Comparison of ENCODE assay signal across 8 mouse cellular contexts in the genomic region with DNA sequence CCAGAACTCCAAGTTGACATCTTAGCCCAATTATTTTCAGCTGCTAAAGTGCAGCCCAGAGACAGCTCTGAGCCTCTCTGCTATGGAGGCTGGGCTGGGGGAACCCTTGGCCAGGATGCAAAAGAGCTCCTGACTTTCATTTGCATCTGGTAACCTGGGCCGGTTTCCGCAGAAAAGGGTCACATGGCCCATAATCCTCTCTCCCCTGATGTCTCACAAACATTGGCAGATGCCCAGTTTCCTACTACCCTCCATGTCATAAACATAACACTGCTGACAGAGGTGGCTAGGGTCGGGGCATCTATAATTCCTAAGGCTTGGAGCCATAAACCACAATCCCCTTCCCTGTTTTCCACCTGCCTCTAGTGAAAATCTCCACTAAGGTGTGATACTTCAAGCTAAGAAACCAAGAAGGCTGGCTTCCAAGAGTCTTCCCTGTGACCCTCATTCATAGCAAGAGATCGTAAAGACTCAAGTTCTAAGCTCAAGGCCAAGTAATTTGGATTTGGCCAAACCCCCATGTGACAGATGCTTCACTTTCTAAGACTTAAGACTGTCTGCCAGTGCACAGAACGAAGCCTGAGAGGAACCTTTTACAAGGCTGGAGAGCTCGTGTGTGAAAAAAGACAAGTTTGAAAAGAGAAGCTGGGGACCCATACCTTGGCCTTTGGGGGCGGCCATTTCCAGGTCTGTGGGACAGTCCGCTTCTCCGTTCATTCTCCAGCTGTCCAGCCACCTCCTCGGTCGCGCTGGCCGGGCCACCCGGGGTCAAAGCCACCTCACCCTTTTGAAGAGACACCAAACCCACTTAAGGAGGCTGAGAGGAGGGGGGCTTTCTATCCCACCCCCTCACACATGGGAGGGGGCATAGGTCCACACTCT. TPM values are rescaled to one million over a fixed set of nuclear protein-coding genes. Genes with fewer than 3 reads are reported as not detected.
DNase-seq lines count a peak whose midpoint lies in the region; ATAC-seq and TF ChIP-seq lines count a peak whose summit lies in the region.

No protein-coding gene starts in this region.

- no peaks in the 10 kb centered on the region for H3K9me3 ChIP-seq in hindbrain, embryonic 16.5 days (ENCODE audit: control insufficient read depth, low read length)
- H3K9me3 ChIP-seq in midbrain, embryonic 16.5 days (replicated peaks; ENCODE audit: control insufficient read depth, low read length, poor library complexity, severe bottlenecking): no peaks in the 10 kb centered on the region

- peak overlapping the region; percentile 78 for H3K4me3 ChIP-seq in C2C12 (ENCODE audit: insufficient read depth, poor library complexity, severe bottlenecking)
- H3K4me3 ChIP-seq in hindbrain, embryonic 16.5 days (ENCODE audit: low read length): peak overlapping the region; percentile 79
- H3K4me3 ChIP-seq in midbrain, embryonic 16.5 days (ENCODE audit: low read depth, low read length): peak overlapping the region; percentile 92

- DNase-seq in kidney, adult 11 months: peak; percentile 40
- DNase-seq in kidney, postnatal 14 days: no peak
- DNase-seq in brain, embryonic 14.5 days (ENCODE audit: low read depth): peak; percentile 54
- DNase-seq in urinary bladder, postnatal 36 days (ENCODE audit: low spot score in 2 of 2): no peak
- DNase-seq in right cerebral cortex, adult 2 months (ENCODE audit: low spot score in 2 of 2): no peak

- TF ChIP-seq CTCF in C2C12 (IDR thresholded peaks at IDR 0.05; ENCODE audit: control insufficient read depth, insufficient read depth, insufficient read length): no peak
- TF ChIP-seq CTCF in brain, embryonic 14.5 days (IDR thresholded peaks at IDR 0.05; ENCODE audit: borderline replicate concordance, extremely low read depth, insufficient read depth, insufficient read length): no peak

- peak overlapping the region; percentile 91 for H3K4me2 ChIP-seq in hindbrain, embryonic 16.5 days (ENCODE audit: low read length)
- H3K4me2 ChIP-seq in midbrain, embryonic 16.5 days (ENCODE audit: low read length): peak overlapping the region; percentile 71

- H3K79me2 ChIP-seq in C2C12 (ENCODE audit: control insufficient read depth, insufficient read depth): peaks cover 52% of the 10 kb centered on the region

- H3K36me3 ChIP-seq in C2C12 (ENCODE audit: control insufficient read depth, insufficient read depth): peaks cover 48% of the 10 kb centered on the region
- H3K36me3 ChIP-seq in hindbrain, embryonic 16.5 days (ENCODE audit: control insufficient read depth, insufficient read depth, low read length): peaks cover 24% of the 10 kb centered on the region
- peaks cover 21% of the 10 kb centered on the region for H3K36me3 ChIP-seq in midbrain, embryonic 16.5 days (ENCODE audit: control insufficient read depth, insufficient read depth, low read length)

- no peaks in the 10 kb centered on the region for H3K27me3 ChIP-seq in C2C12 (ENCODE audit: control insufficient read depth, insufficient read depth, insufficient read length)
- H3K27me3 ChIP-seq in hindbrain, embryonic 16.5 days (replicated peaks; ENCODE audit: control insufficient read depth, insufficient read depth, low read length): no peaks in the 10 kb centered on the region
- H3K27me3 ChIP-seq in midbrain, embryonic 16.5 days (ENCODE audit: control insufficient read depth, insufficient read depth, low read depth, low read length): no peaks in the 10 kb centered on the region

- peak overlapping the region; percentile 98 for H3K27ac ChIP-seq in hindbrain, embryonic 16.5 days (ENCODE audit: low read depth, low read length)
- H3K27ac ChIP-seq in midbrain, embryonic 16.5 days (ENCODE audit: low read length): peak overlapping the region; percentile 98

- peak overlapping the region; percentile 99 for H3K9ac ChIP-seq in hindbrain, embryonic 16.5 days (ENCODE audit: low read depth, low read length)
- peak overlapping the region; percentile 99 for H3K9ac ChIP-seq in midbrain, embryonic 16.5 days (ENCODE audit: low read depth, low read length)

- peak overlapping the region; percentile 58 for H3ac ChIP-seq in C2C12 (ENCODE audit: control insufficient read depth, insufficient read length, low read depth)

- 14% methylated on average over 14 of the region's 14 CpGs for WGBS in hindbrain, embryonic 16.5 days
- WGBS in midbrain, embryonic 16.5 days: 8% methylated on average over 14 of the region's 14 CpGs

- no peak for ATAC-seq in hindbrain, embryonic 16.5 days
- ATAC-seq in midbrain, embryonic 16.5 days: no peak

- peaks cover 24% of the 10 kb centered on the region for H3K79me3 ChIP-seq in C2C12 (ENCODE audit: low read depth)

- H3K4me1 ChIP-seq in hindbrain, embryonic 16.5 days (ENCODE audit: control insufficient read depth, insufficient read depth, low read depth, low read length): peaks cover 20% of the 10 kb centered on the region
- H3K4me1 ChIP-seq in midbrain, embryonic 16.5 days (ENCODE audit: control insufficient read depth, insufficient read depth, low read length): peaks cover 14% of the 10 kb centered on the region

- TF ChIP-seq POLR2A in brain, embryonic 14.5 days (IDR thresholded peaks at IDR 0.05; ENCODE audit: borderline replicate concordance, extremely low read depth, insufficient read depth, insufficient read length, poor library complexity, severe bottlenecking): no peak

TF ChIP-seq in C2C12, 6 proteins besides CTCF, POLR2A, EP300 and RAD21:
- peak; percentile 64 for TF ChIP-seq USF1 (IDR thresholded peaks at IDR 0.05; ENCODE audit: low read depth)
- TF ChIP-seq MYOG (IDR thresholded peaks at IDR 0.05; ENCODE audit: control insufficient read depth, extremely low read depth, insufficient read length): no peak

RNA-seq across cellular contexts. Expression of a gene that starts 3.6 kb away (rescaled TPM):
- polyA plus RNA-seq in C2C12 (2012; fragmentation: generic; extraction: Trizol): 70.2 TPM
- polyA plus RNA-seq in brain, embryonic 14.5 days (2012; rRNA removed): 57.7 and 80.5 TPM in 2 replicates
- 70.4 and 76.8 TPM in 2 replicates for polyA plus RNA-seq in hindbrain, embryonic 16.5 days (2015; fragmentation: Nextera tagmentation; extraction: Ambion mirVana)
- polyA plus RNA-seq in midbrain, embryonic 16.5 days (2015; fragmentation: Nextera tagmentation; extraction: Ambion mirVana): 70.1 and 85.2 TPM in 2 replicates

RNA-seq across cellular contexts. Expression of a gene that starts 19.5 kb away (rescaled TPM):
- 33.9 TPM for polyA plus RNA-seq in C2C12 (2012; fragmentation: generic; extraction: Trizol)
- polyA plus RNA-seq in brain, embryonic 14.5 days (2012; rRNA removed): 116 and 130 TPM in 2 replicates
- polyA plus RNA-seq in hindbrain, embryonic 16.5 days (2015; fragmentation: Nextera tagmentation; extraction: Ambion mirVana): 26.6 and 29.2 TPM in 2 replicates
- 28.3 and 28.9 TPM in 2 replicates for polyA plus RNA-seq in midbrain, embryonic 16.5 days (2015; fragmentation: Nextera tagmentation; extraction: Ambion mirVana)

RNA-seq across cellular contexts. Expression of a gene that starts 31.2 kb away (rescaled TPM):
- polyA plus RNA-seq in C2C12 (2012; fragmentation: generic; extraction: Trizol): 25.2 TPM
- 74.7 and 88.3 TPM in 2 replicates for polyA plus RNA-seq in brain, embryonic 14.5 days (2012; rRNA removed)
- polyA plus RNA-seq in hindbrain, embryonic 16.5 days (2015; fragmentation: Nextera tagmentation; extraction: Ambion mirVana): 81.6 and 85.0 TPM in 2 replicates
- polyA plus RNA-seq in midbrain, embryonic 16.5 days (2015; fragmentation: Nextera tagmentation; extraction: Ambion mirVana): 72.8 and 78.5 TPM in 2 replicates

RNA-seq across cellular contexts. Expression of a gene that starts 47.4 kb away (rescaled TPM):
- polyA plus RNA-seq in C2C12 (2012; fragmentation: generic; extraction: Trizol): not detected
- polyA plus RNA-seq in brain, embryonic 14.5 days (2012; rRNA removed): 0.25 and 0.56 TPM in 2 replicates
- polyA plus RNA-seq in hindbrain, embryonic 16.5 days (2015; fragmentation: Nextera tagmentation; extraction: Ambion mirVana): 0.09 and 0.11 TPM in 2 replicates
- polyA plus RNA-seq in midbrain, embryonic 16.5 days (2015; fragmentation: Nextera tagmentation; extraction: Ambion mirVana): 0.07 and 0.10 TPM in 2 replicates

RNA-seq across cellular contexts. Expression of a gene that starts 50.1 kb away (rescaled TPM):
- polyA plus RNA-seq in C2C12 (2012; fragmentation: generic; extraction: Trizol): not detected
- 1.3 and 2.6 TPM in 2 replicates for polyA plus RNA-seq in brain, embryonic 14.5 days (2012; rRNA removed)
- 1.4 and 3.2 TPM in 2 replicates for polyA plus RNA-seq in hindbrain, embryonic 16.5 days (2015; fragmentation: Nextera tagmentation; extraction: Ambion mirVana)
- 2.3 and 3.5 TPM in 2 replicates for polyA plus RNA-seq in midbrain, embryonic 16.5 days (2015; fragmentation: Nextera tagmentation; extraction: Ambion mirVana)

Comparison
In these comparisons a context has a peak if more than half of its experiments do, and no peak if none do; other contexts are left out.
1. DNase-seq: peak in kidney, adult 11 months (single experiment) and brain, embryonic 14.5 days (single experiment); none in kidney, postnatal 14 days (single experiment), urinary bladder, postnatal 36 days (0 of 2) and right cerebral cortex, adult 2 months (0 of 2).
2. Peak in every context shown above with its lines, with median percentiles within 50 percentile points of each other: H3K4me3 ChIP-seq.